10 mouse cellular contexts compared by ENCODE assay signal in genomic region chr2:91958701-91959457, GRCm38 (mm10). TPM values are rescaled to one million over a fixed set of nuclear protein-coding genes. Genes with fewer than 3 reads are reported as not detected.
DNase-seq lines count a peak whose midpoint lies in the region; ATAC-seq and TF ChIP-seq lines count a peak whose summit lies in the region.
"Had no signal": no experiment of that assay in that cellular context is flagged by ENCODE, and none has a peak within 500 bp of the region (broad histone marks: within the 10 kb centered on the region; RNA-seq: fewer than 3 reads in every experiment).

No protein-coding gene starts in this region.

- no peak overlapping the region for H3K4me3 ChIP-seq in kidney, embryonic 14.5 days (ENCODE audit: low read length)
- no peak overlapping the region for H3K4me3 ChIP-seq in heart, embryonic 13.5 days
- H3K4me3 ChIP-seq in liver, adult 2 months (ENCODE audit: insufficient read depth, low read depth, low read length) = no peak overlapping the region
- H3K4me3 ChIP-seq: embryonic facial prominence, embryonic 12.5 days; lung, embryonic 15.5 days had no signal

- H3K4me1 ChIP-seq in kidney, embryonic 14.5 days (ENCODE audit: control insufficient read depth, insufficient read depth, low read length) = peaks cover 26% of the 10 kb centered on the region
- peaks cover 91% of the 10 kb centered on the region for H3K4me1 ChIP-seq in heart, embryonic 13.5 days
- peaks cover 37% of the 10 kb centered on the region for H3K4me1 ChIP-seq in liver, adult 2 months (ENCODE audit: control insufficient read depth, insufficient read depth, low read length)

- H3K4me2 ChIP-seq in kidney, embryonic 14.5 days (replicated peaks; ENCODE audit: low read depth, low read length) = no peak overlapping the region
- no peak overlapping the region for H3K4me2 ChIP-seq in heart, embryonic 13.5 days
- H3K4me2 ChIP-seq: embryonic facial prominence, embryonic 12.5 days; lung, embryonic 15.5 days had no signal

- H3K36me3 ChIP-seq in kidney, embryonic 14.5 days (ENCODE audit: control insufficient read depth, insufficient read depth, low read length) = no peaks in the 10 kb centered on the region; the same call in 1 of the 2 replicates
- H3K36me3 ChIP-seq in heart, embryonic 13.5 days = peaks cover 8% of the 10 kb centered on the region; the same call in 1 of the 2 replicates
- no peaks in the 10 kb centered on the region for H3K36me3 ChIP-seq in liver, adult 2 months (ENCODE audit: control insufficient read depth, insufficient read depth, low read length)
- H3K36me3 ChIP-seq: embryonic facial prominence, embryonic 12.5 days had no signal

- peak; percentile 67 for DNase-seq in kidney, adult 9 months
- peak; percentile 70 for DNase-seq in ES-CJ7 (ENCODE audit: low read depth, low spot score)
- peak; percentile 61 for DNase-seq in brain, embryonic 14.5 days (ENCODE audit: low read depth)
- no peak for DNase-seq in liver, adult 2 months (ENCODE audit: extremely low read depth, low read depth, low spot score)
- DNase-seq in urinary bladder, postnatal 10 days (ENCODE audit: low spot score) = no peak

- H3K27me3 ChIP-seq in kidney, embryonic 14.5 days (ENCODE audit: control insufficient read depth, insufficient read depth, low read length) = no peaks in the 10 kb centered on the region
- H3K27me3 ChIP-seq in heart, embryonic 13.5 days (replicated peaks) = no peaks in the 10 kb centered on the region
- no peaks in the 10 kb centered on the region for H3K27me3 ChIP-seq in liver, adult 2 months (ENCODE audit: control insufficient read depth, insufficient read depth, low read length)
- H3K27me3 ChIP-seq: embryonic facial prominence, embryonic 12.5 days; lung, embryonic 15.5 days had no signal

- H3K9ac ChIP-seq in kidney, embryonic 14.5 days (ENCODE audit: low read depth, low read length) = no peak overlapping the region
- H3K9ac ChIP-seq in heart, embryonic 13.5 days = peak overlapping the region; percentile 70
- no peak overlapping the region for H3K9ac ChIP-seq in liver, adult 2 months (ENCODE audit: low read depth, low read length)
- H3K9ac ChIP-seq: embryonic facial prominence, embryonic 12.5 days; lung, embryonic 15.5 days had no signal

- ATAC-seq in kidney, embryonic 14.5 days (ENCODE audit: low FRiP score, low TSS enrichment) = no peak
- no peak for ATAC-seq in heart, embryonic 13.5 days (ENCODE audit: extremely low read depth, insufficient number of reproducible peaks, low FRiP score, low TSS enrichment)
- ATAC-seq in neutrophil, adult 5-6 weeks (ENCODE audit: extremely low read depth, insufficient number of reproducible peaks, low FRiP score, poor library complexity, severe bottlenecking) = 0 out of 2 replicates have a peak, but pooled peaks have one; percentile 27

- TF ChIP-seq CTCF in brain, embryonic 14.5 days (IDR thresholded peaks at IDR 0.05; ENCODE audit: borderline replicate concordance, extremely low read depth, insufficient read depth, insufficient read length) = peak; percentile 78
- TF ChIP-seq CTCF in liver, adult 2 months (IDR thresholded peaks at IDR 0.05; ENCODE audit: low read depth, low read length) = peak; percentile 84

- H3K27ac ChIP-seq in kidney, embryonic 14.5 days (ENCODE audit: low read depth, low read length) = no peak overlapping the region
- H3K27ac ChIP-seq in heart, embryonic 13.5 days (replicated peaks) = peak overlapping the region; percentile 32
- H3K27ac ChIP-seq in liver, adult 2 months (replicated peaks; ENCODE audit: insufficient read depth, low read depth, low read length) = no peak overlapping the region
- H3K27ac ChIP-seq: embryonic facial prominence, embryonic 12.5 days; lung, embryonic 15.5 days had no signal

- no peak for TF ChIP-seq POLR2A in brain, embryonic 14.5 days (IDR thresholded peaks at IDR 0.05; ENCODE audit: borderline replicate concordance, extremely low read depth, insufficient read depth, insufficient read length, poor library complexity, severe bottlenecking)
- TF ChIP-seq POLR2A in liver, adult 2 months (IDR thresholded peaks at IDR 0.05; ENCODE audit: extremely low read depth, insufficient read depth, low read length) = no peak

- H3K79me2 ChIP-seq in liver, adult 2 months (ENCODE audit: control insufficient read depth, insufficient read depth, low read length) = peaks cover 41% of the 10 kb centered on the region; the same call in 1 of the 2 replicates

- WGBS in kidney, embryonic 14.5 days = 38% methylated on average over 10 of the region's 10 CpGs
- 44% methylated on average over 10 of the region's 10 CpGs for WGBS in heart, embryonic 13.5 days
- 49% methylated on average over 10 of the region's 10 CpGs for WGBS in liver, adult 2 months

- no peaks in the 10 kb centered on the region for H3K9me3 ChIP-seq in kidney, embryonic 14.5 days (ENCODE audit: control insufficient read depth, low read length)
- H3K9me3 ChIP-seq in heart, embryonic 13.5 days = no peaks in the 10 kb centered on the region
- H3K9me3 ChIP-seq: embryonic facial prominence, embryonic 12.5 days; lung, embryonic 15.5 days had no signal

RNA-seq across cellular contexts. Expression of gene Gm9821, which starts 13.4 kb away (rescaled TPM):
- 0.31 and 0.49 TPM in 2 replicates for polyA plus RNA-seq in kidney, embryonic 14.5 days (2014; fragmentation: Nextera tagmentation; extraction: Ambion mirVana)
- not detected in 2 replicates for polyA plus RNA-seq in brain, embryonic 14.5 days (2012; rRNA removed)
- polyA plus RNA-seq in heart, embryonic 13.5 days (2015; fragmentation: Nextera tagmentation; extraction: Ambion mirVana) = 1.6 and 2.2 TPM in 2 replicates
- not detected in 2 replicates for total RNA-seq in liver, adult 2 months (2014; rRNA removed)
- not detected in 2 replicates for polyA plus RNA-seq in liver, adult 2 months (2012; rRNA removed)
- total RNA-seq in neutrophil, adult 5-6 weeks (2017) = 0.35 and 0.74 TPM in 2 replicates

RNA-seq across cellular contexts. Expression of gene Dgkz, which starts 16.8 kb away (rescaled TPM):
- 35.6 and 57.5 TPM in 2 replicates for polyA plus RNA-seq in kidney, embryonic 14.5 days (2014; fragmentation: Nextera tagmentation; extraction: Ambion mirVana)
- polyA plus RNA-seq in brain, embryonic 14.5 days (2012; rRNA removed) = 89.7 and 102 TPM in 2 replicates
- polyA plus RNA-seq in heart, embryonic 13.5 days (2015; fragmentation: Nextera tagmentation; extraction: Ambion mirVana) = 37.9 and 43.4 TPM in 2 replicates
- total RNA-seq in liver, adult 2 months (2014; rRNA removed) = 13.2 and 23.6 TPM in 2 replicates
- polyA plus RNA-seq in liver, adult 2 months (2012; rRNA removed) = 43.2 and 59.5 TPM in 2 replicates
- 137 TPM in 2 replicates for total RNA-seq in neutrophil, adult 5-6 weeks (2017)

RNA-seq across cellular contexts. Expression of gene Mdk, which starts 26.8 kb away (rescaled TPM):
- 1,361 and 1,922 TPM in 2 replicates for polyA plus RNA-seq in kidney, embryonic 14.5 days (2014; fragmentation: Nextera tagmentation; extraction: Ambion mirVana)
- polyA plus RNA-seq in brain, embryonic 14.5 days (2012; rRNA removed) = 198 and 297 TPM in 2 replicates
- 603 and 654 TPM in 2 replicates for polyA plus RNA-seq in heart, embryonic 13.5 days (2015; fragmentation: Nextera tagmentation; extraction: Ambion mirVana)
- total RNA-seq in liver, adult 2 months (2014; rRNA removed) = not detected in 2 replicates
- polyA plus RNA-seq in liver, adult 2 months (2012; rRNA removed) = 0.50 and 0.56 TPM in 2 replicates
- total RNA-seq in neutrophil, adult 5-6 weeks (2017) = 1.1 and 1.3 TPM in 2 replicates

RNA-seq across cellular contexts. Expression of gene Chrm4, which starts 31.8 kb away (rescaled TPM):
- polyA plus RNA-seq in kidney, embryonic 14.5 days (2014; fragmentation: Nextera tagmentation; extraction: Ambion mirVana) = not detected in 2 replicates
- 2.0 and 2.5 TPM in 2 replicates for polyA plus RNA-seq in brain, embryonic 14.5 days (2012; rRNA removed)
- not detected in 2 replicates for polyA plus RNA-seq in heart, embryonic 13.5 days (2015; fragmentation: Nextera tagmentation; extraction: Ambion mirVana)
- 0.13 TPM in 1 of 2 replicates, not detected in the other for total RNA-seq in liver, adult 2 months (2014; rRNA removed)
- polyA plus RNA-seq in liver, adult 2 months (2012; rRNA removed) = not detected in 2 replicates
- not detected in 2 replicates for total RNA-seq in neutrophil, adult 5-6 weeks (2017)
- polyA plus RNA-seq: lung, embryonic 15.5 days had no signal

Comparison
In these comparisons a context has a peak if more than half of its experiments do, and no peak if none do; other contexts are left out.
1. DNase-seq: peak in kidney, adult 9 months (single experiment), ES-CJ7 (single experiment) and brain, embryonic 14.5 days (single experiment); none in liver, adult 2 months (single experiment) and urinary bladder, postnatal 10 days (single experiment).
2. RNA of gene Mdk, which starts 26.8 kb away (polyA plus RNA-seq): 1,361 to 1,922 TPM in kidney, embryonic 14.5 days, 603 to 654 TPM in heart, embryonic 13.5 days and 198 to 297 TPM in brain, embryonic 14.5 days; 0.50 to 0.56 TPM in liver, adult 2 months; every median in the first group is over 100 times any median in the second.